Mouse (Mus musculus) spleen, adult 2 months (tissue): ENCODE measurements around the gene Ch25h.

Experiments
- CTCF ChIP-seq: fragments of 200-500 bp; IDR thresholded peaks from 2 replicates; pipeline ENCODE4 v1.5.1; 2011; ENCODE audit warnings: mild to moderate bottlenecking, inconsistent platforms; ENCODE audit not compliant: insufficient read depth, insufficient read length, insufficient replicate concordance; ENCODE audit errors: extremely low read depth
- POLR2A ChIP-seq: fragments of 200-500 bp; IDR thresholded peaks from 2 replicates; pipeline ENCODE4 v1.6.1; 2011; ENCODE audit warnings: low read depth, low read length, inconsistent platforms

DNA sequence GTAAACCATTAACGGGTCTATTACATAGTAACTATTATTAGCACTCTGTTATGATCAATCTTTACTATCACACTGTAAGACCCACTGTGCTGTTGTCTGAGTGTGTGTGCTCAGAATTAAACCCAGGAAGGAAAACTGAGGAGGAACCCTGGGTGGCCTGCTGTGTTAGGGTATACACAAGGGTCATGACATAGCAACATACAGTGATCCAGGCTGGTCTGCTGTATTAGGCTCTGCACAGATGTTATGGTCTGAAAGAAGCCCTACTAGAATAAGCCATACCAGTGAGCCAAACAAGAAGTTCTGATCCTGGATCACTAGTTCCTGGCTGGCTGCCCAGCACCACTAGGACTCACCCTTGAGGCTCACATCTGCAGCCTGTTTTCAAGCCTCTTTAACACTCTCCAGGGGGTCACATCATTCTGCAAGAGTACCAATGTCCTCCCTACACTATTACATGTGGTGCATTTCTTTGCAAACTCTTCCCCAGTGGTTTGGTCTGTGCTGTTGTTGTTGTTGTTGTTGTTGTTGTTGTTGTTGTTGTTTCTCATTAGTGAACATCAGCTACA, 13.4 kb downstream of the Ch25h start:
- TF ChIP-seq CTCF (no peak), POLR2A (no peak)
